Mouse (Mus musculus): ENCODE measurements around the gene Rtp2.
A peak's percentile ranks its signal among the peaks of the same experiment; 100 is the strongest.
"Not testable (repeated sequence)": the region's sequence is repeated elsewhere in the genome, so short reads cannot be mapped to it uniquely, and the experiment has no call there.

Gene Rtp2

DNA sequence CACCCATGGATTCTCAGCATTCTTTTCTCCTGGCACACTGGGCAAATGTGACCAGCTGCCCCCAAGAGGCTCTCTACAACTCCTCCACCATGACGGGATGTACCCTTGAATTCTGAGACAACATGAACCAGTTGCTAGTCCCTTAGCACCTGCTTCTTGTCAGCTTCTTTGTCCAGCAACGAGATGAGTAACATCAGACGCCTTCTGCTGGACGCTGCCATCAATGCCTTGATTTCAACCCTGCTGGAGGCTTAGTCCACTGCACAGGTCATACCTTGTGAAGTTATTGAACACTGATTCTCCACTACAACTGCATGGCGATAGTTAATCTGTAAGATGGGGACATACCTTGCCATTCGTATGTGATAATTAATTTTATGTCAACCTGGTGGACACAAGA lies 15.5 kb upstream of the Rtp2 start:
- no peak for DNase-seq

- no peak for DNase-seq
These were observed 12.6 kb upstream of the Rtp2 start for GRCm38 (mm10) chr16:23944801-23945200.

DNA sequence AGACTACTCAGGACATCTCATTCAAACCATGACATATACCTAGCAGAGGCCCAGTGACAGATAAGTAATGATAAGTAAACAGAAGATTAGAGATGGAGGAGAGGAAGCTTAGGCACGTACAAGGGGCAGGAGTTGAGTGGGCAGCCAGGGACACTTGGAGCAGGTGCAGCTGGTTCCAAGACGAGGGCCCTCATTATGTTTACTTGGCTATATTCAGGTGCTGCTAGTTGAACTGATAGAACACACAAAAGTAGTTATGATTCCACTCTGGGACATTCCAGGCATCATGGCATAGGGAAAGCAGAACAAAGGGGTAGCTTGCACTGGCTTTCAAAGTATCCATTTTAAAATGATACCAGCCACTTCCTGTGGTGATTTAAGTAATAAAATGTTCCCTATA lies 2.2 kb upstream of the Rtp2 start:
- no peak for DNase-seq

- DNase-seq: no peak
These were observed 919 bp downstream of the Rtp2 start for GRCm38 (mm10) chr16:23931275-23931674.

DNA sequence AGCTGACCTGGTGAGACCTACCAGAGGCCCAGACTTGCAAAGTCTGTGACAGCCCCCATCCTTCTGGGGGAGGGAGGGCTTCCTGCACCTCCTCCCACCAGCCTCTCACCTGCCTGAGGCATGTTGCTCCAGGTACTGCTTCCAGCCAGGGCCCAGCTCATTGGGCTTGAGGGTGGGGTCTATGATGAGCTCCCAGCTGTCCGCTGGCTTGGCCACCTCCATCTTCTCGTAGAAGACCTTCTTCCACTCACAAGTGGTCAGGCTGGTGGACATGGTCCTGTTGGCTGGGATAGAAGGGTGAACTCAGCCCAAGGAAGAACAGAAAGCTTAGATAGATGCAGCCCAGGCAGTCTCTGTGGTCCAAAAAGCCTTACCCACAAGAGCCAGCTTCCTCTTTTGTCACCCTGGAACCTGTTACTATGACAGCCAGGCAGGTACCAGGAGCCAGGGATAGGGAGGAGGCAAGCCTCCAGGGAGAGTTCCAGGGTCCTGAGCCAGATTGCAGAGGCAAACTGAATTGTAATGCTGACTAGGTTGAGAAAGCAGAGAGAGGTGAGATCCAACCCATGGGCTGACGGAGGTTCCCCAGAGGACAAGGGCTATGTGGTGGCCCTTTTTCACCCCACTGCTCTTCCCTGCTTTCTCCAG lies 1.6 kb downstream of the Rtp2 start:
- no peak for DNase-seq

- no peak for DNase-seq
These were observed 4.7 kb downstream of the Rtp2 start for GRCm38 (mm10) chr16:23927301-23928114.

- no peak for DNase-seq
These were observed 9.3 kb downstream of the Rtp2 start for GRCm38 (mm10) chr16:23922906-23923305.

DNA sequence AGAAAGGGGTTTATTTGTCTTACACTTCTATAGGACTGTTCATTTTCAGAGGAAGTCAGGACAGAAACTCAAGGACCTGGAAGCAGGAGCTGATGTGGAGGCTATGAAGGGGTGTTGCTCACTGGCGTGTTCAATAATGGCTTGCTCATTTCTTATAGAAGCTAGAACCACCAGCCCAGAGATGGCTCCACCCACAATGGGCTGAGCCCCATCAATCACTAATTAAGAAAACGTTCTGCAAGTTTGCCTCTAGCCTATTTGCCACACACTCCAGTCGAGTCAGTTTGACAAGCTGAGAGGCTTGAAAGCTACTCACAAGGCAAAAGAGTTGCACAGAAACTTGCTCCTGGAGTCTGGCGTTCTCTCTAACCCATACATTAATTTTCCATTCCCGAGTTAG lies 10.5 kb downstream of the Rtp2 start:
- no peak for DNase-seq

GRCm38 (mm10) chr16:23919418-23919817 lies 12.8 kb downstream of the Rtp2 start:
- no peak for DNase-seq

DNA sequence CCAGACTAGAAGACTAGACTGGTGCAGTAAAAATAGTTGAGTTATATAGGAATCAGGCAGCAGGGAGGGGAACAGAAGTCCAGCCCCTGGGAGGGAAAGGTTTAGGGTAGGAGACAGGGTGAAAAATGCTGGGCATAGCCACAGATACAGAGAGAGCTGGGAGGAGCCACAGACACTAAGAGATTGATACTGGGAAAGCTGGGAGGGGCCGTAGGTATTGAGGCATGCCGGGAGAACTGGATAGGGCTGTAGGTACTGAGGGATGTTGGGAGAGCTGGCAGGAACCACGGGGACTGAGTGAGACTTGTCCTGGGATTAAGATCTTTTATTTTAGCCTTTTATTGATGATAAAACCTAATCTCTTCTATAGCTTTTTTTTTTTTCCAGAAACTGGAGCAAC lies 18.8 kb downstream of the Rtp2 start:
- no peak for DNase-seq

DNA sequence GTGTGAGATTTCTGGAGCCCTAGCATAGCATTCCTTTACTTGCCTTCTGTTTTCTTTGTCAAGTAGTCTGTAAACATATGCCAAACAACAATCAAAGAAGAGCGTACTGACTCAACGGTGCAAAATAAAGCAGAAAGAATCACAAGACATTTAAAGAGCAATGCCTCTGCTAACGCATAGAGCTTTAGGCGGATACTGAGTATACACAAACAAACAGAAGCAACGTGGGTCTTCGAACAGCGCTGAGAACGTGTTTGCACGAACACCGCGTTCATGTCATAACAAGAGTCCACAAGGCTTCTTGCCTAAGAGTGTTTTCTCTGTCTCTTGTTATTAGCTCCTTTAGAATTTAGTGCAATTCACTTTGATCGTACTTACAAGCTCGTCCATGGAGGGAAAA lies 19.5 kb downstream of the Rtp2 start:
- DNase-seq: no peak

- not testable (repeated sequence) for DNase-seq
These were observed 23.2 kb downstream of the Rtp2 start for GRCm38 (mm10) chr16:23909015-23909354.

- not testable (repeated sequence) for DNase-seq
These were observed 23.8 kb downstream of the Rtp2 start for GRCm38 (mm10) chr16:23908076-23909014.

- DNase-seq: not testable (repeated sequence)
These were observed 25.6 kb downstream of the Rtp2 start for GRCm38 (mm10) chr16:23906586-23906985.

DNA sequence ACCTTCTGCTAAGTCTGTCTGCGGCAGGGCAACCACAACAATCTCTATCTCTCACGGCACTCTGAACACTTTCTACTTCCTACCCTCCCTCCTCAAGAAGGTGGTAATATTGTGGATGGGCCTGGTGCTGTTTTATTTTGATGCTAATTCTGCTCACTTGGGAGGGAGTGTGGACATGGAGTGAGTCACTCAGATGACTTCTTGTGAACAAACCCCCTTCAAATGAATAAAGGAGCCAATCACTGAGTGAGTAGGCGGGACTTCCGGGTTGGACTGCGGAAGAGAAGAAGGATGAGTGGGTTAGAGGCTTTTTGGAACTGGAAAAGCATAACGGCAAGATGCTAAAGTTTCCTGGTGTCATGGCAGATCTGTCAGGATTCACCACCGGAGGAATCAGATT lies 30.8 kb downstream of the Rtp2 start:
- DNase-seq: no peak

- DNase-seq: no peak
These were observed 32.1 kb downstream of the Rtp2 start for GRCm38 (mm10) chr16:23900061-23900460.

DNA sequence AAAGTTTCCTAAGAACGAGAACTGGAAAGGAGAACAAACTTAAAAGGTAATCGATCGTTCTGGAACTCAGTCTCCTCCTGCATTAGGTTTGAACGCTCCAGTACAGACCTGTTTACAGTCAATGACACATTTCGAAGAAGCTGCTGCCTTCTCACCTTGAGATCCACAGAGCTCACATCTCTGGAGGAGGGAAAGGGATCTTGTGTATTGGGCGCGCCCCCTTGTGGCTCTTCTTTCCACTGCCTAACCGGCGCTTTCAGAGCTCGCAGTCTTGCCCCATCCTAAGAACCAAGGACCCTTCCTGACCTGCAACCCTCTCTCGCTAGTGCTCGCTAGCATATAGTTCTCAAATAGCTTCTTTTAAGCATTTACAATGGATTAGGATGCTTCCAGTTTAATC lies 33.4 kb downstream of the Rtp2 start:
- DNase-seq: peak; percentile 42 to 78

DNA sequence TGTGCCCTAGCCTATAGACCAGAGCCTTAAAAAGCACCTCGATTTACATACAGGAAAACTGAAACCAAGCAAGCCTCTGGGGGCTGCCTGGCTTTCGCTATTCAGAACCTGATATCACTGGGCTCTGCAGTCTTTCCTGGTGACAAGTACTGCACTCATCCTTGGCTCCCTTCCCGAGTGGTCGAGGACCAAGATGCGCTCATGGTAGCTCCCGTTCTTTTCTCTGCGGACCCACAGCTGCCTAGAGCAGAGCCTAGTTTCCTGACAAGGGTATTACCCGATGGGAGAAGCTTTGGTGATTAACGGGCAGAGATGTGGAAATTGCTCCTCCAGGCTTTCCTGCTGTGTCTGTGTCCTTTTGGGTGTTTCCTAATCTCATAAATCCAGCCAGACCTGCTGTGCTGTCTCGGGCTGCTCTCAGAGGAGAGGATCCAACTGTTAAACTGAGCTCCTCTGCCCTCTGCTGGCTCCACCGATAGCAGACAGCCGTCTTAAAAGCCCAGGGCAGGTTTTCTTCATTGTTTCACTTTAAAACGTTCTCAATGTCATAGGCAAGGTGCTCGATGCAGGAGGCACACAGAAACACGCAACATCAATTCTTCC lies 34.1 kb downstream of the Rtp2 start:
- DNase-seq: peak; percentile 49 to 71

DNA sequence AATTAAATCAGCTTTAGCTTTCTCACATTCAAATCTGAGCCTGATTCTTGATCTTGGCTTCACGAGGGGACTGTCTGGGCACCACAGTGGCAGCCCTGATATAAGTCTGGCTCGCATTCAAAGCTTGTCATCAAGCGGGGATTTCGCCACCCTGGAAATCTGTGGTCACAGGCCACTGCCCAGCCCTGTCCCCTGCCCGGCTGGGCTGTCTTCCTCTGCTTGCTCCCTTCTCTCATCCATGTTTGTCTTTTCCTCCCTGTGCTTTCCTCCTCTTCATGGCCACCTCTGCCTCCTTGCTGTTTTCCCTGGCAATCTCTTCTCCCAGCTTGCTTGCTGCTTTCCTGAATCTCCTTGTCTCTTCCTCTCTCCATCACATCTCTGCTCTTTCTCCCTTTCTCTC lies 34.7 kb downstream of the Rtp2 start:
- no peak for DNase-seq

DNA sequence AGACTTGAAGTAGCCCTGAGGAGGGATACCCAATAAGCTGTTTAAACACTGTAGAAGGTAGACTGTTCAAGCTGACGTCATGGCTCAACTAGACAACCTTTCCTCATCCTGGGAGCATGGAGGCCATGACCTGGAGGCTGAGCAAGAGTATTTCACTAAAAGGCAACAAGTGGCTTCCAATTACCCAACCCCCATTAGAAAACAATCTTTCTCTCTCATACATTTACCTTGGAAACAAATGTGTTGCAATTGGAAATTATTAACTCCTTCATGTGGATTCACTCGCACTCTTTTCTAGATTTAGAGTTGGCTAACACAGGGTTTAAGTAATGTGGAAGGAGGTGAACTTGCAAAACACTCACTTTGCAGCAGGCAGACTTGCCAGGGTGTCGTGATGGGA lies 37.1 kb downstream of the Rtp2 start:
- DNase-seq: no peak

DNA sequence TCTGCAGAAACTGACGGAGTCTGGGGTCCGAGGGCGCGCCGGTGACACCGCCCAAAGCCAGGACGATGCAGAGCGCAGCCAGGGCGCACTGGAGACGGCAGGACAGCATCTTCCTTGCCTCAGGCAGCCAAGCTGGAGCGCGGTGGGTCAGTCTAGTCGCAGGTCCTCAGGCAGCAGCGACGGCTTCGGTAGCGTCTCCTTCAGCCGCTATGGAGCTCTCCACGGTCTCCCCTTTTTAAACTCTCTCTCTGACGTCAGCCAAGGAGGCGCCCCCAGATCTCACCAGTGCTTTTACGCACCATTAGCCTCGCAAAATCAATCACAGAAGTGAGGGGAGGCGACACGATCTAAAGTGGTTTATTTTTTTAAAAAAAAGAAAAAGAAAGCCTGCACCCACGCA lies 41.6 kb downstream of the Rtp2 start, which contains the start of gene Sst:
Gene Sst (minus strand): TSS at position 323 of the 400 bp plus-strand sequence.
- no peak for DNase-seq

DNA sequence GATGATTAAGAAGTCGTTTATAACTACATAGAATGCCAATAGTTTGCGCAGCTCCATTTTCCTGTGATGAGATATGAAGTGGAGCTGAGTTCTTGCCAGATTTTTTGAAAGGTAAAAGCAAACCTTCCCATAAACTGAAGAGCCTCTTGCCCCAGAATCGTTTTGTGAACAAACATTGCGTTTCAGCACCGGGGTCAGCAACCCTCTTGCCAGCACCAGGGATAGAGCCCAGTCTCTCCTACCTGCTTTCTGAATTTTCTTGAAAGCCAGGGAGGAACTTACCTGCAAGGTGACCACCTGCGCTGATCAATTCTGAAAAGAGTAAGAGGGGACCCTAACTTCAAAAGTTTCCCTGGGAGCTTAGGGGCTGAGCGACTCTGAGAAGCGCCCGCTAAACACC lies 42.0 kb downstream of the Rtp2 start:
- peak in 1 of 2 experiments; percentile 9 for DNase-seq
